Mouse (Mus musculus) adrenal gland, postnatal 14 days (tissue): ENCODE measurements around the gene Foxo4. TPM values are rescaled to one million over a fixed set of nuclear protein-coding genes. Genes with fewer than 3 reads are reported as not detected.

Source experiments
- DNase-seq: peaks from one replicate; pipeline ENCODE4 v3.0.0; 2021; ENCODE audit warnings: mixed read lengths
- long read RNA-seq, 2 experiments: library from polyadenylated mRNA; stranded (forward); transcript quantifications; one replicate each; pipeline ENCODE4 v2.0.0; 2021
- total RNA-seq: library from RNA; stranded (reverse); gene quantifications from 2 replicates; pipeline ENCODE4 v1.2.3, GENCODE M21; 2021

Foxo4 gene
- 36.0 and 39.1 TPM in 2 replicates for total RNA-seq
- long read RNA-seq, experiment 1, partial matches to known transcripts: 3 of 3 reads
- long read RNA-seq, experiment 1, other reads (novel, unspliced or antisense): 0 of 3 reads
- long read RNA-seq, experiment 2, partial matches to known transcripts: 4 of 4 reads
- long read RNA-seq, experiment 2, other reads (novel, unspliced or antisense): 0 of 4 reads

DNA sequence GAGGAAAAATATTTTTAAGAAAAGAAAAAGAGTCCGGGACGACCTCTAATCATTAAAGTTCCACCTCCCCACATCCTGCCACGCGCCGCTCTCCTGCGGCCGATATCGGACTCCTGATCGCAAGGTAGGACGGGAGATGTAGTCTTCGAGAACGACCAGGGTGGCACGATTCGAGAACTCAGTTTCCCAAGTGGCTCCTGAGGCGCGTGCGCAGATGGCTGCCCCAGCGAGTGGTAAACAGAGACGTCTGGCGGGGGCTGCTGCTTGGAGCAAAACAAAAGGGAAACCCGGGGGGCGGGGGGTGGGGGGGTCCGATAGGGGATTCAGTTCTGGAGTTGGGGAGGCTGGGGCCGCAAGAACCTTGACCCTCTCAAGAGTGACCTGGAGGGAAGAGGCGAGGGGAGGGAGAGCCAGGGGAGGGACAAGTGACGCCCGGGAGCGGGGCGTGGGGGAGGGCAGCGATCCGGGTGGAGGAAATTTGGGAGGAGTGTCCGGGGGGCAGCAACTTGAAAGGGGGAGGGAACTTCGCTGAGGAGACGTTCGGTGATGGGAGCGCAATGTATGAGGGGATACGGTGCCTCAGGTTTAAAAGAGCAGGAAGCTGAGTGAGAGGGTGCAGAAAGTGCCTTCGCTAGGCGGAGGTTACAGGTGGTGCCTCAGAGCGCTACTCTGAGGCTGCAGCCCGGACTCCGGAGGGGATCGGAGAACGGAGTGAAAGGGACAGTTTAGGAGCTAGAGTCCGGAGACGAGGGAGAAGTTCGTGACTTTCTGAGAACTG is at the start of gene Foxo4:
Foxo4 (plus strand) TSS at position 577 of the 778 bp plus-strand sequence.
- DNase-seq: peak; percentile 91

GRCm38 (mm10) chrX:101221834-101222795 is 32.2 kb upstream of the Foxo4 start, which contains the start of gene Snx12:
Gene Snx12, minus strand, starts transcription at chrX:101222563.
- peak; percentile 88 for DNase-seq

GRCm38 (mm10) chrX:101222796-101223162 is 31.5 kb upstream of the Foxo4 start:
- DNase-seq: no peak

GRCm38 (mm10) chrX:101245011-101245410 is 9.3 kb upstream of the Foxo4 start:
- DNase-seq: no peak

GRCm38 (mm10) chrX:101254740-101255139 is 412 bp downstream of the Foxo4 start:
- peak; percentile 23 for DNase-seq

DNA sequence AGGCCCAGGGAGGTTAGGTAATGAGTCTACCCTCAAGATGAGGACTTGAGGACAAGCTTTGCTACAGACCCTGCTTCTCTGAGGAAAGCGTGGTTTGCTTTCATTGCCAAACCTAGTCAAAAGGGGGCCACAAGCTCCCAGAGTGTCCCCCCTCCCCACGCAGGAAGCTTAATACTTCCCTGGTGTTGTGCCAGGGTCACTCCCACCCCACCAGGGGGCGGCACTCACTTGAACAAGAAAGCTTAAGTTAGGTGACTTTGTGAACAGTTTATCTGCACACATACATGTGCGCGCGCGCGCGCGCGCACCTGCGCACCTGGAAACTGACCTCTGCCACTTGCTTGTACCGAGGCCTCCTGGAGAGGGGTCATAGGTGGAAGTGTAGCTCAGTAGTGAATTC is 2.3 kb downstream of the Foxo4 start:
- DNase-seq: peak; percentile 43

DNA sequence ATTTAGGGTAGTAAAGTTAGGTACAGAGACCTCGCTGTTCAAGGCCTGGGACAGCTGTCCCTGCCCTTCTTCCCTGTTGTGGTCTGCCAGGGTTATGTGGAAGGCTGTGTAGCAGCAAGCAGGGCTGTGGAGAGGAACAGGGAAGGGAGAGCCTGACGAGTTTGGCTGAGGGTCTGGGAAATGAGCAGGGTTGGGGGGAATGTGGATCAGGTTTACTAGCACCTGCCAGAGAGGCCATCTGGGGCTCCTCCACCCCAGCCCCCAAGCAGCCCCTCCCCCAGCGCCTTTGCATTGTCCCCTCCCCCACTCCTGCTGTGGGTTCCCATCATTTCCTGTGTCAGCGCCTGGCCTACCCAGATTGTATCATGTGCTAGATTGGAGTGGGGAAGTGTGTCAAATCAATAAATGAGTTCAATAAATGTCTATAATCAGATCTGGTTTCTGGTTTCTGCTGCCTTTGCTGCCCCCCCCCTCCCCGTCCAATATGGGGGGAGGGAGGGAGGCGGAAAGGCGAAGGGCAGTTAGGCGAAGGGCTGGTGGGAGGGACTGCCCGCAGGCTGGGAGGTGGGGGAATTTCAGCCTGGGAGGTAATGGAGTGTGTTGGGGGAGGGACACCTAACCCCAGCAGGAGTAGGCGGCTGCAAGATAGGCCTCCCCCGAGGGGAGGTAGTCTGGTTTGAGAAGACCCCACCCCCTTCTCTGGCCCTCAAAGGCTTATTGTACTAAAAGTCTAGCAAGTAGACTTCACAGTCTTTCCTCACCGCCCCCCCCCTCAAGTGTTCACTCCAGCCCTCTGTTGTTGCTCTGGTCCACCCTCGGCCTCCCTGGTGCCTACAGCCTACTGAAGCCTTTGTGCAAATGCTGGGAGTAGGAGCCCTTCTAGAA is 6.4 kb downstream of the Foxo4 start:
- DNase-seq: no peak

DNA sequence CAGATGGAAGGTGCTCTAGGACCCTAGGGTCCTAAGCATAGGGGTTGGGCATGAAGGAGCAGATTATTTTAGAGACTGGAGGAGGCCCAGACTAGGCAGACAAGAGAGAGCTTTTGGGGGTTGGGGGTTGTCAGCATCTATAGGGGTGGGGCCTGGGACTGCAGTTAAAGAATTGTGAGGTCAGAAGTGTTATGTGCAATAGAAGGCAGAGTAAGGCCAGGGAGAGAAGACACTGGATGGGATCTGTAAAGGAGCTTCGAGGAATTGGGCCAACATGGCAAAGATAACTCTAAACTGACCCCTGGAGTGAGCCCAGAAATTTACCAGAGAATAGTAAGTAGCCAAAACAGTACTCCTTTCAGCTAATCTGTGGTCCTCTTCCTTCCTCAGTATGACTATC is 9.6 kb downstream of the Foxo4 start, which contains the start of gene Gm614:
Gm614 (minus strand) TSS at position 101 of the 400 bp plus-strand sequence.
- DNase-seq: no peak

GRCm38 (mm10) chrX:101266631-101267030 is 12.3 kb downstream of the Foxo4 start:
- DNase-seq: no peak

DNA sequence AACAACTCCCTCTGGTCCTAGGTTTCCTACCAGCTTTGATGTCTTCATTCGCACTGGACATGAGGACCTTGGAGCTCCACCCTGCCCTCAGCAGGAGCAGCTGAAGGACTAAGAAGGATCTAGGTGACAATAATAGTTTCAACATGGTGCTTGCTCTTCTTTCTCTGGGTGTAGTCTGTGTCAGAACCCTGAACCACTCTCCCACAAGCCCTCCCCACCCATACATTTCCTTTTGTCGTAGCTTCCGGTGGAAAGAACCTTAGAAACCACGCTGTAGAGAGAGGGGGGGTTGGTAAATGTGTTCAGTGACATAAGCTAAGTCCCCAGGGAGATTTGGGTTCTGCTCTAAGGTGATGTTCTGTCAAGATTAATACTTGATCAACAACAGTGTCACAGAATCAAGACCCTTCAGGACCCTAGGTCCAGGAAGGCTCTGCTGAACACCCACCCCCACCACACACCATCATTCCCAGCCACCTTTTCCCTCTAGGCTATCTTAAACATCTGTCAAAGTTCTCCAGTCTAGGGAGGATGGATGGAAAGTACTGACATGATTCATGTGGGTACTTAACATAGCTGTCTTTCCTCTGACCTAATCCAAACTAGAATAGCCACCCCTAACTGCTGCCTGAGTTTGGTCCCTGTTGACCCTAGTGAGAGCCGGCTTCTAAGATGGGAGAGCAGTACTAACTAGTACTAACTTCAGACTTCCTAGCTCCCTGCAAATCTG is 13.9 kb downstream of the Foxo4 start, which contains the start of gene Il2rg:
Il2rg (minus strand) TSS at position 231 of the 730 bp plus-strand sequence.
- DNase-seq: peak; percentile 7

DNA sequence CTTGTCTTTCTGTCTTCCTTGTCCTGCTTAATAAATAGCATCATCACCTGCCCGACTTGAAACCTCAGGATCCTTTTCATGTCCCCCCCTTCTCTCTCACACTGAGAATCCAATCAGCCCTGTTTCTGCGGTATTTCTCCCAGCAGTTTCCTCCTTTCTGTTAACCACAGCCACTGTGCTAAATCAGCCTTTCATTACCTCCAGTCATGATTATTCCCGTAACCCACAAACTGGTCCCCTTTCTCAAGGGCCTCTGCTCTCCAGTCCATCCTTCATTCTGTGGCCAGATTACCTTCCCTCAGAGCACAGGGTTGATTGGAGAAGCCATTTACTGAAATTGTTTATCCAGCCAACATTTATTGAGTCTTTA is 14.4 kb downstream of the Foxo4 start, which contains the start of gene Gm20489:
Gm20489 (minus strand) TSS at position 269 of the 370 bp plus-strand sequence.
- no peak for DNase-seq

- DNase-seq: no peak
Observed at GRCm38 (mm10) chrX:101273410-101273809, 19.1 kb downstream of the Foxo4 start.

DNA sequence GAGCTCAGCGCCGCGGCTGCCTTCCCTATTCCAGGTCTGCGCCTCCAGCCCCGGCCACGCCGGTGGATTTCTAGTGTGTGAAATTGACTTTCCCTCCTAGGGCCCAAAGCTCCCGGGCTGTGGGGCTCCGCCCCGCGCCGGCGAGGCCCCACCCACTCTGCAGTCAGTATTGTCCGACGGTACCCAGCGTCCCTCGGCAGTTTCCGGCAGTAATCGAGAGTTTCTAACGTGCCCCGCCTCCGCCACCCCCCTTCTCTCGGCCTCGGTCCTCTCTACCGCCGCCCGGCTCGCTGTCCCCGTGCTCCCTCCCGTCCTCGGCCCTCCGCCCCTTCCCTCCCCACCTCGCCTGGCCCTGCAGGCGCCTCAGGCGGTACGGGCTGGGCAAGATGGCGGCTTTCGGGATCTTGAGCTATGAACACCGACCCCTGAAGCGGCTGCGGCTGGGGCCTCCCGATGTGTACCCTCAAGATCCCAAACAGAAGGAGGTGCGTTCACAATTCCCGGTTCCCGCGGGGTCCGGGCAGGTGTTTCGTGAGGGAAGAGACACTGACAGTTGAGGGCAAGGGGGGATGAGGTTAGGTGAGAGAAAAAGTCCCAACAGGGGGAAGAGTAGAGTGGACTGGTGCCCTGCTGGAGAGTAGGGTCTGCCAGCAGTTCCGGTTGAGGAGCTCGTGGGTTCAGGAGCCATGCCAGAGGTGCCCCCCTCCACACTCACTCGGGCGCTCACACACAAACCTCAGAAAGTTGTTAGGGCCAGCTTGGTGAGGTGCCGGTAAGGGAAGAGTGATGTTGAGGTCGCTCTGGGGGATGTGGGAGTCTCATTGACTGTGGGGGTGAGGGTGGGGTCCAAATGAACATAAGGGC is 19.8 kb downstream of the Foxo4 start, which contains the start of gene Med12:
Med12 (plus strand) TSS at position 156 of the 864 bp plus-strand sequence.
- DNase-seq: peak; percentile 95

DNA sequence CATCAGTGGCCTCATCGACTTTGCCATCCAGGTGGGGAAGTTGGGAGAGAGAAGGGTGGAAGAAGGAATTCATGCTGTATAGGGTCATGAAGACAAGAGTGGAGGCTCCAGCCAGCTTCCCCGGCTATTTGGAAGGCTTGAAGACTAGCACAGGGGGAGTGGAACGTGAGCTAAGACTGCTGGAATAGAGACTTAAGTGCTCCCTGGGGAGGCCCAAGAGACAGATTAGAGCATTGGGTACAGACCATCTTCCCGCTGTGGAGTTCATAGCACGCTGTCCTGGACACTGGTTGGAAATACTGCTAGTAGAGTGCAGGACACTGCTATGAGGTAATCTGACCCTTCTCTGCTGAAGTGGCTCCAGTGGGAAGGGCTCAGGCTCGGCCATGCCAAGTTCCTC is 28.5 kb downstream of the Foxo4 start:
- DNase-seq: no peak

DNA sequence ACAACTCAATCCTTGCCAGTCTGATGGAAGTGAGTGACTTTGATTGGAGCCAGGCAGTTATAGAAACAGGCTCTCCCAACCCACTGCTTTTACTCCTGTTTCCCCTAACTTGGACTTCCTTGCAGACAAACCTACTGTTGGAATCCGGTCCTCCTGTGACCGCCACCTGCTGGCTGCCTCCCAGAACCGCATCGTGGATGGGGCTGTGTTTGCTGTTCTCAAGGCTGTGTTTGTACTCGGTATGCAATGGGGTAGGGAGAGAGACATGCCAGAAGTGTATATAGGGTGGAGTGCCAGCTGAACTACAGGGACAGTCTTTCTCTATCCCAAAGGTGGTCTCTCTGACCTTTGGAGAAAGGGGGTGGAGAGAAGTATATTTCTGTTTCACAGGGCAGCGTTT is 31.2 kb downstream of the Foxo4 start:
- peak; percentile 73 for DNase-seq

- no peak for DNase-seq
Observed at GRCm38 (mm10) chrX:101285953-101286670, 31.8 kb downstream of the Foxo4 start.

GRCm38 (mm10) chrX:101287543-101287942 is 33.2 kb downstream of the Foxo4 start:
- no peak for DNase-seq

DNA sequence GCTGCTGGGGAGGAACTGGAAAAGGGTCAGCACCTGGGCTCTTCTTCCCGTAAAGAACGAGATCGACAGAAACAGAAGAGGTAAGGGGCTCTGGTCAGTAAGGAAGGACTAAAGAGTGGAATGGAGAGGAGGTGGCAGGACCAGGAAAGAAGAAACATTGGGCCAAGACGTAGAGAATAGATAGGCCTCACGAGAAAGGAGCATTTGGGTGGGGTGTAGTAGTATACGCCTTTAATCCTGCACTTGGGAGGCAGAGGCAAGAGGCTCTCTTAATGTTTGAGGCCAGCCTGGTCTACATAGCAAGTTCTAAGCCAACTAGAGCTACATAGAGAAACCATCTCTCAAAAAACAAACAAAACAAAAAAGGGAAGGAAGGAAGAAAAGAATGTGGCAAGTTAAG is 34.1 kb downstream of the Foxo4 start:
- no peak for DNase-seq

GRCm38 (mm10) chrX:101289037-101289436 is 34.7 kb downstream of the Foxo4 start:
- DNase-seq: no peak
